Comparison of ENCODE assay signal across 9 mouse cellular contexts in genomic region chr10:119452698-119453097, GRCm38 (mm10). TPM values are rescaled to one million over a fixed set of nuclear protein-coding genes. Genes with fewer than 3 reads are reported as not detected.
DNase-seq lines count a peak whose midpoint lies in the region; ATAC-seq lines count a peak whose summit lies in the region.
"Had no signal": no experiment of that assay in that cellular context is flagged by ENCODE, and none has a peak within 500 bp of the region (broad histone marks: within the 10 kb centered on the region; RNA-seq: fewer than 3 reads in every experiment).

No protein-coding gene starts in this region.

- 58% methylated on average over 5 of the region's 5 CpGs for WGBS in kidney, embryonic 15.5 days
- 33% methylated on average over 5 of the region's 5 CpGs for WGBS in embryonic facial prominence, embryonic 15.5 days
- 42% methylated on average over 5 of the region's 5 CpGs for WGBS in hindbrain, embryonic 15.5 days
- 49% methylated on average over 5 of the region's 5 CpGs for WGBS in midbrain, embryonic 15.5 days

- H3K27ac ChIP-seq in kidney, embryonic 15.5 days = no peak overlapping the region
- H3K27ac ChIP-seq in embryonic facial prominence, embryonic 15.5 days (replicated peaks) = no peak overlapping the region
- 0 out of 2 replicates have a peak overlapping the region, but pooled peaks have one; percentile 87 for H3K27ac ChIP-seq in hindbrain, embryonic 15.5 days (replicated peaks)
- H3K27ac ChIP-seq in midbrain, embryonic 15.5 days = 0 out of 2 replicates have a peak overlapping the region, but pooled peaks have one; percentile 84

- H3K4me1 ChIP-seq in kidney, embryonic 15.5 days = peaks cover 27% of the 10 kb centered on the region
- peaks cover 21% of the 10 kb centered on the region; the same call in 1 of the 2 replicates for H3K4me1 ChIP-seq in embryonic facial prominence, embryonic 15.5 days
- H3K4me1 ChIP-seq in hindbrain, embryonic 15.5 days (replicated peaks) = peaks cover 25% of the 10 kb centered on the region
- peaks cover 16% of the 10 kb centered on the region for H3K4me1 ChIP-seq in midbrain, embryonic 15.5 days

- DNase-seq in kidney, postnatal 10 days = no peak
- DNase-seq in embryo, embryonic 10.5 days (ENCODE audit: low spot score) = no peak
- no peak for DNase-seq in B cell, adult 2 months
- DNase-seq in yolk sac, embryonic 10.5 days (ENCODE audit: low spot score) = no peak
- DNase-seq: kidney, adult 8-10 months had no signal

- H3K9me3 ChIP-seq in kidney, embryonic 15.5 days (replicated peaks) = no peaks in the 10 kb centered on the region
- no peaks in the 10 kb centered on the region for H3K9me3 ChIP-seq in embryonic facial prominence, embryonic 15.5 days (replicated peaks)
- no peaks in the 10 kb centered on the region for H3K9me3 ChIP-seq in hindbrain, embryonic 15.5 days
- H3K9me3 ChIP-seq in midbrain, embryonic 15.5 days = no peaks in the 10 kb centered on the region

- H3K4me3 ChIP-seq in kidney, embryonic 15.5 days (replicated peaks) = peak overlapping the region; percentile 81
- peak overlapping the region; percentile 71 for H3K4me3 ChIP-seq in embryonic facial prominence, embryonic 15.5 days (replicated peaks)
- H3K4me3 ChIP-seq in hindbrain, embryonic 15.5 days = peak overlapping the region; percentile 90
- peak overlapping the region; percentile 57 for H3K4me3 ChIP-seq in midbrain, embryonic 15.5 days

- H3K36me3 ChIP-seq in kidney, embryonic 15.5 days = no peaks in the 10 kb centered on the region
- H3K36me3 ChIP-seq in embryonic facial prominence, embryonic 15.5 days = no peaks in the 10 kb centered on the region
- H3K36me3 ChIP-seq in hindbrain, embryonic 15.5 days = no peaks in the 10 kb centered on the region
- H3K36me3 ChIP-seq in midbrain, embryonic 15.5 days (replicated peaks) = no peaks in the 10 kb centered on the region

- H3K4me2 ChIP-seq in kidney, embryonic 15.5 days = peak overlapping the region; percentile 98
- peak overlapping the region; percentile 97 for H3K4me2 ChIP-seq in embryonic facial prominence, embryonic 15.5 days (replicated peaks)
- peak overlapping the region; percentile 97 for H3K4me2 ChIP-seq in hindbrain, embryonic 15.5 days
- peak overlapping the region; percentile 85 for H3K4me2 ChIP-seq in midbrain, embryonic 15.5 days

- peak overlapping the region; percentile 73; the same call in 1 of the 2 replicates for H3K9ac ChIP-seq in kidney, embryonic 15.5 days
- H3K9ac ChIP-seq in embryonic facial prominence, embryonic 15.5 days = no peak overlapping the region
- no peak overlapping the region for H3K9ac ChIP-seq in hindbrain, embryonic 15.5 days
- no peak overlapping the region for H3K9ac ChIP-seq in midbrain, embryonic 15.5 days

- peaks cover 7% of the 10 kb centered on the region; the same call in 1 of the 2 replicates for H3K27me3 ChIP-seq in kidney, embryonic 15.5 days
- H3K27me3 ChIP-seq in embryonic facial prominence, embryonic 15.5 days = 0 out of 2 replicates have a peak, but pooled peaks cover 3% of the 10 kb centered on the region
- H3K27me3 ChIP-seq in hindbrain, embryonic 15.5 days = no peaks in the 10 kb centered on the region
- no peaks in the 10 kb centered on the region; the same call in 1 of the 2 replicates for H3K27me3 ChIP-seq in midbrain, embryonic 15.5 days (replicated peaks)

- no peak for ATAC-seq in kidney, embryonic 15.5 days (replicated peaks; ENCODE audit: low FRiP score)
- no peak for ATAC-seq in embryonic facial prominence, embryonic 15.5 days (ENCODE audit: insufficient number of reproducible peaks, low FRiP score, low TSS enrichment, low read depth)
- no peak for ATAC-seq in hindbrain, embryonic 15.5 days (ENCODE audit: low FRiP score, low read depth)
- no peak for ATAC-seq in midbrain, embryonic 15.5 days (replicated peaks)

RNA-seq across cellular contexts. Expression of gene Grip1, which starts 0.9 kb away (rescaled TPM):
- 3.3 and 4.1 TPM in 2 replicates for polyA plus RNA-seq in kidney, embryonic 15.5 days (2015; fragmentation: Nextera tagmentation; extraction: Ambion mirVana)
- polyA plus RNA-seq in embryonic facial prominence, embryonic 15.5 days (2015; fragmentation: Nextera tagmentation; extraction: Ambion mirVana) = 4.2 and 4.8 TPM in 2 replicates
- 15.7 and 17.3 TPM in 2 replicates for polyA plus RNA-seq in hindbrain, embryonic 15.5 days (2015; fragmentation: Nextera tagmentation; extraction: Ambion mirVana)
- polyA plus RNA-seq in midbrain, embryonic 15.5 days (2015; fragmentation: Nextera tagmentation; extraction: Ambion mirVana) = 17.4 and 19.0 TPM in 2 replicates

Comparison
In these comparisons a context has a peak if more than half of its experiments do, and no peak if none do; other contexts are left out.
1. H3K27ac ChIP-seq: peak in hindbrain, embryonic 15.5 days (single experiment) and midbrain, embryonic 15.5 days (single experiment); none in kidney, embryonic 15.5 days (single experiment) and embryonic facial prominence, embryonic 15.5 days (single experiment).
2. Peak in every context shown above with its lines, with median percentiles within 50 percentile points of each other: H3K4me2 ChIP-seq and H3K4me3 ChIP-seq.